Mouse (Mus musculus) splenic B cell, adult 2 months (primary cell): ENCODE results near the gene Cnpy2.

Experiments
- DNase-seq: peaks from one replicate; pipeline ENCODE4 v3.0.0-alpha.2; 2011; ENCODE audit warnings: low read depth, low spot score
- H3K27me3 ChIP-seq: 2 replicates; pipeline ENCODE4 v1.6.1; 2012; ENCODE audit warnings: mild to moderate bottlenecking, low read length, moderate library complexity, mixed read lengths; ENCODE audit not compliant: control insufficient read depth, poor library complexity, insufficient read depth, severe bottlenecking
- H3K36me3 ChIP-seq: 2 replicates; pipeline ENCODE4 v1.6.1; 2012; ENCODE audit warnings: mild to moderate bottlenecking, low read length, moderate library complexity, mixed read lengths; ENCODE audit not compliant: control insufficient read depth, poor library complexity, insufficient read depth, severe bottlenecking

Gene Cnpy2

DNA sequence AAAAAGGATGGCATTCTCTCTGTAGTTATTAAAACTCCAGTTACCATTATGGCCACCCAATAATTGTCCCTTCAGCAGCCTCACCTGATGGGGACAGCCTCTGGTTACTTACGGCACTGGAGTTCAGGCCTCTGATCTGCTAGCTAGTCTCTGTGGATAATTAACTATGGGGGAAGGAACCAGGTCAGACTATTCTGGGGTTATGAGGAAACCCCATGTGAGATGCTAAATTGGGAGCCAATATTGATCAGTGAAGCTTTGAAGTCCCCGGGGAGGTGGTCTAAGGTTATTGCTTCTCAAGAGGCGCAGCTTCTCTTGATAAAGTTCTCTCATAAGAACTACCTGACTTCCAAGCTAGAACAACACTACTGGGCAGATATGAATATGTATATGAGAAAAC, 13.9 kb downstream of the Cnpy2 start:
- Histone ChIP-seq H3K27me3 (no peaks in the 10 kb centered on the region), H3K36me3 (no peaks in the 10 kb centered on the region)
- no peak for DNase-seq

DNA sequence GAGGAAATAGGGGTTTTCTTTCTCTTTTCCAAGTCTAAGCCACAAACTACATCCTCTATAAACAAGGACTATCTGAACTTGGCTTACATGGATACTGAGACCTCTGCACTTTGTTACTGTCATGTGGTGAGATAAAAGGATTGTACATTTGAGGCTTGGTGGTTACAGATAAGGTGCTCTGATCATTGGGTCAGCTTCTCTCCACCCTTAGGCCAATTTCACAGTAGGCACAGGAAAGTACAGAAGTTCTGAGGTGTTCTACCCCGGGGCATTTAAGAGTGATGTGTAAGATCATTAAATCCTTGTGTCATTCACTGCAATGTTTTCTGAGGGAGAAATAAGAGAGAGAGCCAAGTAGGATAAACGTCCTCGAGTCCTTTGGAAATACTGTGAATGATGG, 14.3 kb downstream of the Cnpy2 start:
- no peaks in the 10 kb centered on the region for H3K27me3 ChIP-seq
- DNase-seq = no peak
- H3K36me3 ChIP-seq = no peaks in the 10 kb centered on the region

DNA sequence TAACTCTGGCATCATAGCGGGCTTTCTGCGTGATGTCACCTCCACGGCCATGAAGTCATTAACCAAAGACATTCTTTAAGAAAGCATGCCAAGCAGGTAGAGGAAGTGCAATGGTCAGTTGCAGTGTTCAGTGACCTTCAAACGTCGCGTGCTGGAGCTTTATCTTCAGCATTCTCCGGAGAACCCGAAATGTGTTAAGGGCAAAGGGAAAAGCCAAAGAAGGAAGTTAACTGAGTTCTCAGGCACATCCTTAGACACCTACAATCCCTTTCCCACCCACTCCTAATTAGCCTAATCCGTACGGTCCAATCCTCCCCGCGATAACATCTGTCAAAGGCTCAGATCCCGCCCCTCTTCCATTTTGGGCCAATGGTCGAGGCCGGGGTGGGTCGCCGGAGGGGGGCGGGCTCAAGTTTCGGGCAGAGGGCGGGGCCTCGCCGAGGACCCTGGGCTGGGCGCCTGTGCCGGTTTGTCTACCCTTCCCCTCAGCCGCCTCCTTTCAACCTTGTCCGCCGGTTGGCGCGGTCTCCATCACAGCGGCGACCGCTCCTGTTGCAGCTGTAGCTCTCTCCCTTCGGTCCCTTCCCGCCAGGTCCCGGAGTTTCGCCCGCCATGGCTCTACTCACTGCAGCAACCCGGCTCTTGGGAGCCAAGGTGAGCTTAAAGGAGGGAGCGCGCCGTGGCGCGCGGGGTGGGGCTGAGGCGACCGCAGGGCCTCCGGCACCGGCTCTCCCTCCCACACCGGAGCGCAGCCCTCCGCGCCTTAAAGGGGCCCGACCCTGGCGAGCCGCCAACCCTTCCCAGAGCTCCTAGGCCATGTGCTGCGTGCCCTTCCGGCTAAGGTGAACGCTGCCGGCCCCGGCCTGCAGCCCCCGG, 15.3 kb downstream of the Cnpy2 start, which contains the start of gene Cs:
Cs (plus strand) TSS at position 429 of the 876 bp plus-strand sequence.
- Histone ChIP-seq H3K27me3 (no peaks in the 10 kb centered on the region), H3K36me3 (no peaks in the 10 kb centered on the region)
- DNase-seq = peak; percentile 98

DNA sequence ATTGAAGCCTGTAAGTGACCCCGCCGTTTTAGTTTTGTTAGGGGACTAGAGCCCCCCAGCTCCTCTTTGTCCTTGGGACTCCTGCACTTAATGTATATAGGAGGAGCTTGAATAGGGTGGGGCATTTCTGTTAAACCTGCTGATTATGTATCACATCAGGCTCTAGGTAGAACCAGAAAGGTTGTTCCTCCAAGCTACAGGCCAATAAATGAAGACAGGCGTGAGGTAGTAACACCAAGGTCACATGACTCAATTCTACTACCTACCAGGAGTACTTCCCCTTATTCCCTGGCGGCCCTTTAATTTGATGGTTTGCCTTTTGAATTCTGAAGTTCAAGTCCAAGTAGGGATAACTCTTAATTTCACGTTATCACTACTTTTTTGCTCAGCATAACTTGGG, 16.2 kb downstream of the Cnpy2 start:
- H3K27me3 ChIP-seq = no peaks in the 10 kb centered on the region
- no peaks in the 10 kb centered on the region for H3K36me3 ChIP-seq
- DNase-seq = peak; percentile 73

DNA sequence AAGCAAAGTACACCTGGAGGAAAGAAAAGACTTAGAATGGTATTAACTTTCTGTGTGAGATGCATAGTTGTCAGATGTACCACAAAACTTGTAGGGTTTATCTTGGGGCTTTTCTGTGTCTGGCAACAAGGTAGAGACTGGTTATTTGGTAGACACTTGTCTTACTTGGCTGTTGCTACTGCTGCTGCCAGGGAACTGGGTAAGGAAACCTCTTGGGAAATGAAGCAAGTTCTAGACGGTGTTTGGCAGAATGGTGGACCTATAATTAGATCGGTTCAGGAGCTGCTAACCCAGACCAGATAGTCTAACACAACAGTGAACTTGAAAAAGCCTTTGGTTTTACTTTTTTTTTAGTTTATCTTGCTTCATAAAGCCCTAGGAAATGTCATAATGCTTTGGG, 16.7 kb downstream of the Cnpy2 start:
- H3K36me3 ChIP-seq = no peaks in the 10 kb centered on the region
- no peaks in the 10 kb centered on the region for H3K27me3 ChIP-seq

DNA sequence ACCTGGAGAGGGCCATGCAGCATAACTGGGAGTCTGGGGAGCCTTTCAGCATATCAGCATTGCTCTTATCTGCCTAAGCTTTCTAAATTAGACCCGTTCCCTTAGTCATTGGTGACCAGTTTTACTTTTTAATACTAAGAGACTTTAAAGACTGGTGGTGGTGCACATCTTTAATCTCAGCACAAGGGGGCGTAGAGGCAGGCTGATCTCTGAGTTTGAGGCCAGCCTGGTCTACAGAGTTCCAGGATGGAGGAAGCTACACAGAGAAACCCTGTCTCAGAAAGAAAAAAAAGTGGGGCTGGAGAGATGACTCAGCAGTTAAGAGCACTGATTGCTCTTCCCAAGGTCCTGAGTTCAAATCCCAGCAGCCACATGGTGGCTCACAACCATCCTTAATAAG, 18.0 kb downstream of the Cnpy2 start:
- no peaks in the 10 kb centered on the region for H3K27me3 ChIP-seq
- H3K36me3 ChIP-seq = no peaks in the 10 kb centered on the region
- DNase-seq = peak; percentile 38

More for the DNA sequence above, 16.7 kb downstream of the Cnpy2 start:
- DNase-seq = no peak

DNA sequence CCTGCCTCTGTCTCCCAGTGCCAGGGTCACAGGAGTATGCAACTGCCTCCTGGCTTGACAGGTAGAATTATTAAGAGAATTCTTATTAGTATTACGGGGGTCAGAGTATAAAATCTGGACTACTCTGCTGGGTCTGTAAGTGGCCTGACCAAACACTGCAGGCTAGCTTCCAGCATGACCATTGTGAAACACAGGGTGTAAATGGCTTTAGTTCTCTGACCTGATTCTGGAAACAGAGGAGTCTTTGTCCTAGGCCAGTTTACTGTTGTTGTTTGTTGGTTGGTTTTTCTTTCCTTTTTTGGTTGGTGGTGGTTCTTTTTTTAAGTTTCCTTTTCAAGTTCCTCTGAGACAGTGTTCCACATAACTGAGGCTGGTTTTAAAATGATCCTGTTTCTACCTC, 21.2 kb downstream of the Cnpy2 start:
- no peaks in the 10 kb centered on the region for H3K36me3 ChIP-seq
- no peaks in the 10 kb centered on the region for H3K27me3 ChIP-seq
- no peak for DNase-seq

DNA sequence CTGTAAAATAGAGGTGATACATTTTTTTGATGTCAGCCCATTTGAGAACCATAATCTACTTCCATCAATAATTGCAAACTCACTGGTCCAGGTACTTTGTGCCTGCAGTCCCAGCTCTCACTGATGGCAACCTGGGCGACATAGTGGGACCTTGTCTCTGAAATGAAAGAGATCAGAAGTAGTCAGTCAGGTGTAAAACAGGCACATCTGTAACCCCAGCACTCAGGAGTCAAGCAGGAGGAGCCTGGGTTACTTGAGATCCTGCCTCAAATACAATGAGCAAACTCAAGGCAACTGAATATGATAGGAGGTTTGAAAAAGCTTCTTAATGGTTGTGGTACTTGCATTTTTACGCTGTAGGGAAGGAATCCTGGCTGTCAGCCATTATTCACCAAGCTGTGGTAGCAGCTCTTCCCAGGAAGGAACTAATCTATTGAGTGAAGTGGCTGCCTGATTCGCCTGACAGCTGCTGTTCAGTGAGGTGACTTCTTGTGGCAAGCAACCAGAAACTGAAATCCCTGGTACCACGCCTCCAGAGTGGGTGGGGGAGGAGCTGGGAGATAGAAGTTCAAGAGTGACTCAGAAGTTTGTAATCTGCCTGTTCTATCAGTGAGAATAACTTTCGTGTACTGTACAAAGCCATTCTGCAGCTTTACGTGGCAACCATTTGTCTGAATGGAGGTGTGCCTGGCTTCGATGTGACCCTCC, 22.5 kb downstream of the Cnpy2 start:
- Histone ChIP-seq H3K27me3 (no peaks in the 10 kb centered on the region), H3K36me3 (no peaks in the 10 kb centered on the region)
- peak; percentile 73 for DNase-seq

DNA sequence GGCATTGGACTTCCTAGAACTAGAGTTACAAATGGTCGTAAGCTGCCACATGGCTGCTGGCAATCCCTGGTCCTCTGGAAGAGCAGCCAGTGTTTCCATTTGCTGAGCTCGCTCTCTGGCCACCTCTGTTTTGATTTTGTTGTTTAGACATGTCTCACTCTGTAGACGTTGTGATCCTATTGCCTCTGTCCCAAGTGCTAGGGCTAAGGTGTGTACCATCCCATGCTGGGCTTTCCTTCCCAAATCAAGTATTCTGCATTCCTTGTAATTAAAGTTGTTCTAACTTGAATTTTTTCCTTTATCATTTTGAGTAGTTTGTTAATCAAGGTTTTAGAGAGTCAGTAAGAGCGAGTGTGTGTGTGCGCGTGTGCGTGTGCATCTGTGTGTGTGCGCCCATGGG, 25.3 kb downstream of the Cnpy2 start:
- H3K36me3 ChIP-seq = peaks cover 10% of the 10 kb centered on the region
- no peaks in the 10 kb centered on the region for H3K27me3 ChIP-seq
- no peak for DNase-seq

DNA sequence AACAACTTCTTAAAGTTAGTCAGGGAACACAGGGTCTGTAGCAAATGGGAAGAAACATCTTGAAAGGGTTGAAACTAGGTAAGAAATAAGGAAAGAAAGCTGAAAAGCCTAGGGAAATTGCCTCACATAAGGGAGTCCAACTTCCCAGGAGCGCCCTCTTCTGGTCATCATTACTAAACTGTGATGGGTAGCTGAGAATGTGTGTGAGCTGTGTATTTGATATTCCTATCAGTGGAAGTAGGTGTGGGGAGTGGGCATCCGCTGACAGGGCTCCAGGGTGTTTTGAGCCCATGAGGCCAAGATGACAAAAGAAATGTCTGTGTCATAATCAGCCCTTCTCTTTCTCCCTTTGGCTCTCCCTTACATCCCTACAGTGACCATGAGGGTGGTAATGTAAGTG, 36.5 kb downstream of the Cnpy2 start:
- DNase-seq = peak; percentile 81
- no peaks in the 10 kb centered on the region for H3K27me3 ChIP-seq
- peaks cover 11% of the 10 kb centered on the region for H3K36me3 ChIP-seq

DNA sequence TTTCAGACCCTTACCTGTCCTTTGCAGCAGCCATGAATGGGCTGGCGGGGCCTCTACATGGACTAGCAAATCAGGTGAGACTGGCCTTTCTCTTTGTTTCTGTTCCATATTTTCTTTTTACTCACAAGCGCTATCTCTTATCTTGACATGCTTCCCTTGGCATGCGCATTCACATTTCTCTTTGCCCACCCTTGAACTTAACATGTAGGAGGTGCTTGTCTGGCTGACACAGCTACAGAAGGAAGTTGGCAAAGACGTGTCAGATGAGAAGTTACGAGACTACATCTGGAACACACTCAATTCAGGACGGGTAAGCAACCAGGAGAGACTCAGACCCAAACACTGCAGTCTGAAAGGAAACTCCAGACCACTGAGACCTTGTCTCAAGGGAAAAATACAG, 37.0 kb downstream of the Cnpy2 start:
- DNase-seq = no peak
- H3K27me3 ChIP-seq = no peaks in the 10 kb centered on the region
- H3K36me3 ChIP-seq = peaks cover 9% of the 10 kb centered on the region

DNA sequence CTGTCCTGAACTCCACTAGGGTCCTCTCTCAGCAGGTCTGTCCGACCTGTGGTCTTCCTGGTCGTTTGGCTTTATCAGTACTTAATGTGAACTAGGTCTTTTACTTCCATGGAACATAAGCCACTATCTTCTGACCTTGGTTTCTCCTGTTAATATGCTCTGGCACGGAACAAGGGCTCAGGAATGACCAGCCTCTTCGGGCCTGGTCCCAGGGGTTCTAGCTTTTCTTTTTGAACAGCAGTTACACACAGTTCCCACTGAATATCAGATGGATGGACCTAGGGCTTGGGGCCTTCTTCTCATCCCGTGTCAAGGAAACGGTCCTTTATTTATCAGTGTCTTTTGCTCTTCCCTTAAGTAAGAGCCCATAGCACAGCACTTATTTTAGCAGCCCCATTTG, 39.6 kb downstream of the Cnpy2 start:
- DNase-seq = no peak
- no peaks in the 10 kb centered on the region for H3K27me3 ChIP-seq

DNA sequence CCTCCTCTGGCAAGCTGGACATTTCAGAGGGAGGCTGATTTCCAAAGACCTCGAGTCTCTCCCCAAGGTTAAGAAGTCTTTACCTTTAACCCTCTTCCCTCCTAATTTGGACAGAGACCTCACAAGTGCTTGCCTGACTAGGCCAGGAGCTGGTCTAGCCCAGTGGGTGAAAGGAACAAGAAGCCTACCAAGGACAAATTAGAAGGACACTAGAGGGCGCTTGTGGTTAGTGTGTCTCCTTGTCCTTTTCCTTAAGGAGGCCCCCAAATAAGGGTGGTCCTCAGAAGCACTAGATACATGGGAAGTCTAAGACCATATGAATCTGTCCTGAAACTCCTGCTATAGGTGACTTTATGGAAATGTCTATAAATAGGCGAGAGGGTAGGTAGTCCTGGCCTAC, 40.3 kb downstream of the Cnpy2 start:
- Histone ChIP-seq H3K27me3 (no peaks in the 10 kb centered on the region), H3K36me3 (peaks cover 4% of the 10 kb centered on the region; the same call in 1 of the 2 replicates)
- DNase-seq = peak; percentile 63

More for the DNA sequence above, 39.6 kb downstream of the Cnpy2 start:
- peaks cover 4% of the 10 kb centered on the region; the same call in 1 of the 2 replicates for H3K36me3 ChIP-seq

DNA sequence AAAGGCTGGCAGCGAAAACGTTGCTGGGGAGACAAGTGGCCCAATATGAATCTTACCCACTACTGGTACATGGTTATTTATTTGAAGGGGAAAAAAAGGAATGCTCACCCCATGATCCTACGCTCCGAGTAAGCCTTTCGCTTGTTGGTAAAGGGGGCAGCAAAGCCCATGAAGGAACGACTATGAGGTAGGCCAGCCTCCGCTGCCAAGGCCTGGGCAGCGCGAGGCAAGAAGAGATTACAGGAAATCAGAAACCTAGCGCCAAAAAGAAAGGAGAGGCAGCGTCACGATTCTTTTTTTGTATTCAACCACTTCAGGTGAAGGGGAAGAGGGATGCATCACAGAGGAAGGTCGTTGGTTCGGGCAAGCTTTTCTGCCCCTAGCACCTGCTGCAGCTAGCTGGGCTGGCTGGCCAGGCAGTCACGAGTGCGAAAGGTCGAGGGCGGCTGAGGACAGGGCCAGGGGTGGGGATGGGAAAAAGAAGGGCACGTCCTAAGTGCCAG, 45.7 kb downstream of the Cnpy2 start:
- no peak for DNase-seq
- H3K27me3 ChIP-seq = no peaks in the 10 kb centered on the region
- no peaks in the 10 kb centered on the region for H3K36me3 ChIP-seq
